Mouse (Mus musculus) lung, embryonic 16.5 days (tissue): ENCODE measurements around the gene Basp1. TPM values are rescaled to one million over a fixed set of nuclear protein-coding genes. Genes with fewer than 3 reads are reported as not detected.

Source experiments
- ATAC-seq: fragments of 200-750 bp; cut with Nextera tagmentation; 2 replicates; pipeline ENCODE4 v1.8.0; 2017; ENCODE audit warnings: low read depth, mild to moderate bottlenecking, moderate library complexity
- H3K27ac ChIP-seq: fragments of 300-500 bp; sonication (generic); 2 replicates; pipeline ENCODE4 v1.5.1; 2014; ENCODE audit warnings: mild to moderate bottlenecking, control low read depth, low read length
- H3K27me3 ChIP-seq: fragments of 300-500 bp; sonication (generic); 2 replicates; pipeline ENCODE4 v1.6.1; 2014; ENCODE audit warnings: low read depth, low read length, mixed read lengths; ENCODE audit not compliant: control insufficient read depth, insufficient read depth
- H3K36me3 ChIP-seq: fragments of 300-500 bp; sonication (generic); 2 replicates; pipeline ENCODE4 v1.6.1; 2014; ENCODE audit warnings: low read length; ENCODE audit not compliant: control insufficient read depth, insufficient read depth
- H3K4me1 ChIP-seq: fragments of 300-500 bp; sonication (generic); replicated peaks from 2 replicates; pipeline ENCODE4 v1.6.1; 2014; ENCODE audit warnings: low read length, mixed read lengths; ENCODE audit not compliant: control insufficient read depth, insufficient read depth
- H3K4me2 ChIP-seq: fragments of 300-500 bp; sonication (generic); 2 replicates; pipeline ENCODE4 v1.6.1; 2014; ENCODE audit warnings: low read depth, low read length, control low read depth
- H3K4me3 ChIP-seq: fragments of 300-500 bp; sonication (generic); 2 replicates; pipeline ENCODE4 v1.5.1; 2014; ENCODE audit warnings: mild to moderate bottlenecking, low read length, control low read depth
- H3K9ac ChIP-seq: fragments of 300-500 bp; sonication (generic); 2 replicates; pipeline ENCODE4 v1.6.1; 2014; ENCODE audit warnings: low read length, control low read depth
- H3K9me3 ChIP-seq: fragments of 300-500 bp; sonication (generic); 2 replicates; pipeline ENCODE4 v1.6.1; 2016; ENCODE audit warnings: low read length; ENCODE audit not compliant: control insufficient read depth
- WGBS: fragments of 180-500 bp; shearing (Covaris S2); extraction: QIAGEN DNeasy Blood & Tissue Kit; methylation state at CpG from one replicate; pipeline ENCODE4 v1.1.7; 2014; 5-methylcytosine and 5-hydroxymethylcytosine counted together
- polyA plus RNA-seq: library from polyadenylated mRNA; unstranded; fragments of >200 nt; fragmentation: Nextera tagmentation; extraction: Ambion mirVana; gene quantifications from 2 replicates; pipeline ENCODE4 v1.2.1, GENCODE M21; 2015

Basp1 gene
- polyA plus RNA-seq, 1 experiment from 2014 or later: 13.0 TPM

DNA sequence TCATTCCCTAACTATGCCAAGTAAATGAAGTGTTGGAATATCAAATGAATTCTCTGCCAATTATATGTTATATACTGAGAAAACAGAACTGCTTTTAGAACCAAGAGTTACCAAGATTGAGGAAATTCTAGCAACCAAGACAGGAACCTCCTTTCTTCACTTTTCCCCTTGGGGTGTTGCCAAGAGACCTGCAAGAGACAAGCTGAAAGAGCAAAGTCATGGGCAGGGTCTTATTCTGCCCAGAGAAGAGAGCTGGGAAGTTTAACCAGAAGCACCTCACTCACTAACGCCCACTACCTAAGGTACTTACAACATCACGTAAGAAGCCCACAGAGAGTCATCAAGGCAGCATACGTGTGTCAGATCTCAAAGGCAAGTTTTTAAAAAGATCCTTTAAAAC is 91.5 kb downstream of the Basp1 start:
- Histone ChIP-seq H3K36me3 (no peaks in the 10 kb centered on the region), H3K9me3 (no peaks in the 10 kb centered on the region), H3K27ac (no peak overlapping the region), H3K27me3 (no peaks in the 10 kb centered on the region), H3K4me3 (no peak overlapping the region), H3K9ac (no peak overlapping the region), H3K4me1 (peaks cover 6% of the 10 kb centered on the region; the same call in 1 of the 2 replicates), H3K4me2 (no peak overlapping the region)
- 0 out of 2 replicates have a peak, but pooled peaks have one; percentile 7 for ATAC-seq
- 90% methylated on average over 3 of the region's 3 CpGs for WGBS

- Histone ChIP-seq H3K4me3 (no peak overlapping the region), H3K36me3 (no peaks in the 10 kb centered on the region), H3K4me1 (peaks cover 6% of the 10 kb centered on the region; the same call in 1 of the 2 replicates), H3K27ac (no peak overlapping the region), H3K27me3 (no peaks in the 10 kb centered on the region), H3K9ac (no peak overlapping the region), H3K9me3 (no peaks in the 10 kb centered on the region), H3K4me2 (no peak overlapping the region)
- ATAC-seq: 0 out of 2 replicates have a peak, but pooled peaks have one; percentile 28
- 68% methylated on average over 4 of the region's 4 CpGs for WGBS
These were observed 91.9 kb downstream of the Basp1 start for GRCm38 (mm10) chr15:25321636-25322035.

DNA sequence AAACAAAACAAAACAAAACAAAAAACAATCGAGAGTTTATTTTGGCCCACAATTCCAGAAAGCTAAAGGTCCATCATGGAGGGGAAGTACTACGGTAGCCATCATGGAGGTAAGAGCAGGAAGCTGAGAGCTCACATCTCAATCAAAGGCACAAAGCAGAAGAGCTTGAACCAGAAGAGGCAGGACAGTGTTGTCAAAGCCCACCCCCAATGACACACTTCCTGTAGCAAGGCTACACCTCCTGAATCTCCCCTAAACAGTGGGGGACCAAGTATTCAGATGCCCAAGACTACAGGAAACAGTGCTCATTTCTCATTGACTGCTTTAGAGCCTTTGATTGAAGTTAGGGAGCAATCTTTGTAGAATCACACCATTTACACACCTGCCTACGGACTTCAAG is 99.1 kb downstream of the Basp1 start:
- no peak overlapping the region for H3K4me3 ChIP-seq
- no peak overlapping the region for H3K27ac ChIP-seq
- H3K9ac ChIP-seq: no peak overlapping the region
- 80% methylated on average over 3 of the region's 3 CpGs for WGBS
- no peaks in the 10 kb centered on the region for H3K9me3 ChIP-seq
- no peak for ATAC-seq
- no peaks in the 10 kb centered on the region for H3K36me3 ChIP-seq
- no peaks in the 10 kb centered on the region for H3K4me1 ChIP-seq
- no peaks in the 10 kb centered on the region for H3K27me3 ChIP-seq
- no peak overlapping the region for H3K4me2 ChIP-seq

Other genes starting within 250 kb of the Basp1 start
- gene Myo10, start 208.8 kb upstream of the Basp1 start, polyA plus RNA-seq: 29.3 and 33.2 TPM in 2 replicates